Mouse (Mus musculus) frontal cortex, postnatal 14 days (tissue): ENCODE results near the gene Lmln.
"Not testable (repeated sequence)": the region's sequence is repeated elsewhere in the genome, so short reads cannot be mapped to it uniquely, and the experiment has no call there.

ENCODE experiments used
- DNase-seq, 2 experiments: peaks; one replicate each; pipeline ENCODE4 v3.0.0; 2022; ENCODE audit warnings: low spot score in 2 of 2

Lmln gene

GRCm38 (mm10) chr16:33058033-33058432 is 4.3 kb upstream of the Lmln start:
- no peak for DNase-seq

DNA sequence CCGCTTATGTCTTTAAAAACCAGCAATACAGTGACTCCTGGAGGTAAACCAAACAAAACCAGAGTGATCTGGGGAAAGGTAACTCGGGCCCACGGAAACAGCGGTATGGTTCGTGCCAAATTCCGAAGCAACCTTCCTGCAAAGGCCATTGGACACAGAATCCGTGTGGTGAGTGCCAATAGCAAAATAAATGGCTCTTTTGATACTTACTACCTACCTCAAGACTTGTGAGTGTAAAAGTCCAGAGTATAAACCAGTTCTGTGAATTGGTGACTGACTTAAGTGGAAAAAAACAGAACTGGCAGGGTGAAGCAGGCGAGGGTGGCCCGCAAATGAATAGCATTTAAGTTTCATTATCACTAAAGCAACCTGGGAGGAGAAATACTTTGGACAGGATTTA is 3.7 kb upstream of the Lmln start:
- not testable (repeated sequence) for DNase-seq

GRCm38 (mm10) chr16:33059471-33059870 is 2.9 kb upstream of the Lmln start:
- no peak for DNase-seq

DNA sequence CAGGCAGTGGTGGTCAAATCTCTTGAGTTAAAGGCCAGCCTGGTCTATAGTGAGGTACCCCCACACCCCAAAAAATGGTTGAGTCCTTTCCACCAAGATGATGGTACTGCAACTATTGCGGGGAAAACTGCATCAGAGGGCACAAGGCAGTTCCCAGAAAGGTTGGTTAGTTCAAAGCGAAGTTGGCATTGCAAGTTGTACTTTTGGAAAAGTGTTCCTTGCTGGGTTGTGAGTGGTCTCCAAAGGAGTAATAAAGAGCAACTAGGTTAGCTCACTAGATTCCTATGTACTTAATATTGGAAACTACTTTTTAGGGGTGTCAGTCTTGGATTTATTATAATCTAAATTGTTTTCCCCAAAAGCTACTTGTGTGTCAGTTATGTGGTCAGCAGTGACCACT is 1.4 kb upstream of the Lmln start:
- no peak for DNase-seq

GRCm38 (mm10) chr16:33061400-33061799 is 921 bp upstream of the Lmln start:
- no peak for DNase-seq

- DNase-seq: peak; percentile 49 to 60
These were observed 386 bp downstream of the Lmln start for GRCm38 (mm10) chr16:33062682-33063131.

DNA sequence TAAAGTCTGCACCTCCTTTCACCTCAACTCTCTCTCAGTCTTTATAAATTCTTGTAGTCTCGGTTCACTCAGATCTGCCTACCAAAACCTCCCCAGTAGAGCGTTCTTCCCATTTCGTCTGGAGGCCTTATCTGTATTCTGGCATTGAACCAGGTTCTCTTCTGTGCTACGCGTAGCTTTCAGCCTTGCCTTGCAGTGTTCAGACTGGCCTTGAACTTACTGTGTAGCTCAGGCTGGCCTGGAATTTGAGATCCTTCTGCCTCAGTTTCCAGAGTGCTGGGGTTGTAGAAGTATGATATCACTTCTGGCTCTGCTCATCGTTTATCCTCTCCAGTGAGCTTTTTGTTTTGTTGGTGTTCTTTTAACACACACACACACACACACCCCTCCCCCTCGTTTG is 946 bp downstream of the Lmln start:
- DNase-seq: no peak

DNA sequence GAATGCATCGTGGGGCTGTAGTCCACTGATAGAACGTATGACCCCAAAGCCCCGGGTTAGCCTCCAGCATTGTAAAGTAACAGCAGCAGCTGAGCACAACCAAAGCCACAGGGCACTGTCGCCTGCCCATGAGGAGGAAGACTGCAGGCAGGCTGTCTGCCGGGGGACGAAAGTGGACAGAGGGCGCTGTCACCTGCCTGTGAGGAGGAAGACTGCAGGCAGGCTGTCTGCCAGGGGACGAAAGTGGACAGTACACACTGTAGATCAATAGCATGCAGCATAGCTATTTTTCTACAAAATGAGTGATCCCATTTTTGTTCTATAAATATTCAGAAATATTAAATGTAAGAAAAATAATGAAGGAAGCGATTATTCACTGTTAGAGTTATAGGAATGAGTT is 2.3 kb downstream of the Lmln start:
- no peak for DNase-seq

GRCm38 (mm10) chr16:33070928-33071327 is 8.6 kb downstream of the Lmln start:
- no peak for DNase-seq

DNA sequence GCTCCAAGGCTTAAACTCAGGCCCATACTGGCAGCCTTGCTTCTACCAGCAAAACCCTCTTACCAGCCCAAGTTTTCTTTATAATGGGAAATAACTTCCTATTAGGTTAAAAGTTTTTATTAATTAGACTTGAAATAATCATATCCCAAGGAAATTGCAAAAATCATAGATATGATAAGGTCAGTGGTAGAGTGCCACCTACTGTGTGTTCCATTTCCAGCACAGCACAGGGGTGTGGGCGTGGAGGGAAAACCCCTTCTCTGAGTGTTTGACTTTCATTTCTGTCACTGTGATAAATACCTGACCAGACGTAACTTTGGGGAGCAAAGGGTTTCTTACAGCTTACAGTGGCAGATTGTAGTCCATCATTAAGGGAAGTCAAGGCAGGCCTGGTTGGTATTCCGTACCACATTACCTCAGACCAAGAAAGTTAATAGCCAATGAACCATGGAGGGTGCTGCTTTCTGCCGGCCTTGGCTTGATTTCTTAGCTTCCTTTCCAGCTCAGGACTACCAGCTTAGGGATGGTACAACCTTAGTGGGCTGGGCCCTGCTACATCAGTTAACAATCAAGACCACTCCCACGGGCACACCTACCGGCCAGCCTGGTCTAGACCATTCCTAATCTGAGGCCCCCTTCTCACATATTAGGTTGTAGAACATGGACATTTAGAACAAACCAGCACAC is 10.7 kb downstream of the Lmln start:
- DNase-seq: no peak

DNA sequence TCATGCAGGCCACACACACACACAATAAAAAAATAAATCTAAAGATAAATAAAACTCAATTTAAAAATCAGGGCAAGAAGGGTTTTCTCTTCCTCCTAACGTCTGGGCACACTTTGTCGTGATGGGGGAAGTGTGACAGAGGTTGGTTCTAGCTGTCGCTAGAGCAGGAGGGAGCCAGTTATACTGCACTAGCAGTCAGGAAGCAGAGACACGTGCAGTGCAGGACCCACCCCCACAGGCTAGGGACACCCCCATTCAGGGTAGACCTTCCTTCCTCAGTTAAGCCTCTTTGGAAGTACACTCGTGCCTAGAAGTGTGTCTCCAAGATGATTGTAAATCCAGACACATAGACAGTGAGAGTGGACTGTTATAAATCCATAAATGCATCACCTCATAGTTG is 12.6 kb downstream of the Lmln start:
- no peak for DNase-seq

GRCm38 (mm10) chr16:33076078-33076477 is 13.8 kb downstream of the Lmln start:
- DNase-seq: no peak

DNA sequence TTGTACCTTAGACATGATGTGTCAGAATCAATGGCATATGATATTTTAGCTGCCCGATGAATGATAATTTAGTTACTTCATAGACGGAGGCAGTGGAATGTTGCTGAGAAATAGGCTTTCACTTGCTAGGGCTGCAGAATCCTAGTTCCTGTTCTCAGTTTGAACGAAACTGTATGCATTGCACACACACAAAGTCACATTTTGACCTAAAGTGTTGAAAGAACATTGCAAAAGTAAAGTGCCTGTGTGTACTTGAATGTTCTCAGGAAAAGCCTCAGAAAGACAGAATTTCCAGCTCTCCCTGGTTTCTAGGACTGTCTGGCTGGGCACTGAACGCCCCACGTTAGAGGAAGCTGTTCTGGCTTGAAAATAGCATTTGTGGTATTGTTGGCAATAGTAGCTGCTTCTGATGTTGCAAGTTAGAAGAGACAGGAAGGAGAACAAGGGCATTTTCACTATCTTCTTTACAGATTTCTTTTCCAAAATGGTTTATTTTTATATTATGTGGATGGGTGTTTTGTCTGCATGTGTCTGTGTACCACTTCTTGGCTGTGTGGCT is 14.8 kb downstream of the Lmln start:
- DNase-seq: no peak

DNA sequence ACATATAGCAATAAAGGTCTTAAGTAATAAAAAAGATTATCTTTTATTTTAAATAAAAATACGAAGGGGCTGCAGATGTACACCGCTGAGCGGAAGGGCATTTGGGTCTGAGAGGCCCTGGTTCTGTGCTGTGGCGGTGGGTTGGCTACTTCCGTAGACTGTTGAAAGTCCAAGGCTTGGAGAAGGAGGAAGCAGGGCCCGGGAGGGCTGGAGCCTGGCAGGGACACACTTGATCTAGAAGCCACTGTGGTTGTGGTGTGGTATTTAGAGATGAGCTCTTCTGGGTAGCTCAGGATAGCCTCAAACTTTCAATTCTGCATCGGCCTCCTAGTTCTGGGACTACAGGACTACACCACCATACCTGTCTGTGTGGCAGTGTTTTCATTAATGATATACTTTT is 17.7 kb downstream of the Lmln start:
- DNase-seq: no peak

- DNase-seq: no peak
These were observed 20.6 kb downstream of the Lmln start for GRCm38 (mm10) chr16:33082951-33083350.

DNA sequence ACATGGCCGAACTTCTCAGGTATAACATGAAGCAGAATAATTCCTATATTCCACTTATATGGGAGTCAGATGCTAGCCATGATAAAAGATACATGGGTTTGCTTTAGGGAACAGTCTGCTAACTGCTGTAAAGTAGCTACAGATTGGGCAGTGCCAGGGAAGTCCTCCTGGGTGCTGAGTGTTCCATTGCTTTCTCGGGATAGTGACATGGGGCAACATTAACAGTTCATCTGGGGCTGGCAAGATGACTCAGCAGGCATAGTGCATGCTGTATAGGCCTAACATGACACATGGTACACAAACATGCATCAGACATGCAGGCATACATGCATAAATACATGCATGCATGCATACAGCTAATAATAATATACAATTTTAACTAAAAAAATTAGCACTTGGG is 21.7 kb downstream of the Lmln start:
- DNase-seq: no peak

DNA sequence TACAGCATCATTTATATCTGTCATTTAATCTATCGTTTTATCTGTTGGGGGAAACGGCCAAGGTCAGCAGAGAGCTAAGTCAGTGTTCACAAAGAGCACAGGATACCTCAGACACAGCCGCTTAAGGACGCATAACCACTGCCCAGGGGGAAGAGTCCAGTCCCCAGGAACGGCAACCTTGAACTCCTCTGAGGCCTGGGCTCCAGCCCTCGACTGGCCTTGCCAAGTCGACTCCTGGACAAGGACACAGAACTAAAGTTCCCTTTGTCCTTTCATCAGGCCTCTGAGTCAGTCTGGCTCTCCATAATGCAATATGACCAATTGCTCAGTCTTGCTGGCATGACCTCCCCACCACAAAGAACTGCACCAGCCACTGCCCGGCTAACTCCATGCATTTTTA is 23.3 kb downstream of the Lmln start:
- DNase-seq: no peak

DNA sequence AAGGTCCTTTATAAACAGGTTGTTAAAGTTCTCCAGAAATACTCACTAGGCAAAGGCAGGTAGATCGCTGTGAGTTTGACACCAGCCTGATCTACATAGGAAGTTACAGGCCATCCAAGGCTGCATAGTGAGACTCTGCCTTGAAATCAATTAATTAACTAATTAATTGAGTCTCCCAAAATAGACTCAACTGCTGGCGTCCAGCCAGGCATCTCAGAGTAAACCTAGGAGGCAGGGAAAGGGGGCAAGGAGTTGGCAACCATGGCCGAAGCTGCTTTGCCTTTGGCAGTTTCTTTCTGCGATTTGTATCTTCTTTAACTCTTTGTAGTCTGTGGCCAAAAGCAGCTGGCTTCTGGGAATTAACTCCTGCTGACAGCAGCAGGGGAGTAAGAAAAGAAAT is 51.4 kb downstream of the Lmln start:
- DNase-seq: no peak

DNA sequence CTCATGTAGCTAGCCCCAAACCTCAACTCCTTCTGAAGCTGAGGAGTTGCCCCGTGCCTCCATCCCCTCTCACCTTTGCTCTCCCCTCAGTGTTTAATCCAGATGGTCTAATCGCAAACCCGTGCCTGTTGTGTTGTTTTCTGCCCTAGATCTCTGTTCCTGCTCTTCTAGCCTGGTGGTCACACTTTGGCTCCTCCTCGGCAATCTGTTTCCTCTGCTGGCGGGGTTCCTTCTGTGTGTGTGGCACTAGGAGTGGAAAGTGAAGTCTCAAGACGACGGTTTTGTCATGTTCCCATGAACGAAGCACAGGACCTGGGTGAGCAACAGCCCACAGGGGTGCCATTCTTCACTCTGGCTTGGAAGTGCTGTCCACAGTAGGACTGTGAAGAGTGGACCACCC is 61.1 kb downstream of the Lmln start:
- no peak for DNase-seq

DNA sequence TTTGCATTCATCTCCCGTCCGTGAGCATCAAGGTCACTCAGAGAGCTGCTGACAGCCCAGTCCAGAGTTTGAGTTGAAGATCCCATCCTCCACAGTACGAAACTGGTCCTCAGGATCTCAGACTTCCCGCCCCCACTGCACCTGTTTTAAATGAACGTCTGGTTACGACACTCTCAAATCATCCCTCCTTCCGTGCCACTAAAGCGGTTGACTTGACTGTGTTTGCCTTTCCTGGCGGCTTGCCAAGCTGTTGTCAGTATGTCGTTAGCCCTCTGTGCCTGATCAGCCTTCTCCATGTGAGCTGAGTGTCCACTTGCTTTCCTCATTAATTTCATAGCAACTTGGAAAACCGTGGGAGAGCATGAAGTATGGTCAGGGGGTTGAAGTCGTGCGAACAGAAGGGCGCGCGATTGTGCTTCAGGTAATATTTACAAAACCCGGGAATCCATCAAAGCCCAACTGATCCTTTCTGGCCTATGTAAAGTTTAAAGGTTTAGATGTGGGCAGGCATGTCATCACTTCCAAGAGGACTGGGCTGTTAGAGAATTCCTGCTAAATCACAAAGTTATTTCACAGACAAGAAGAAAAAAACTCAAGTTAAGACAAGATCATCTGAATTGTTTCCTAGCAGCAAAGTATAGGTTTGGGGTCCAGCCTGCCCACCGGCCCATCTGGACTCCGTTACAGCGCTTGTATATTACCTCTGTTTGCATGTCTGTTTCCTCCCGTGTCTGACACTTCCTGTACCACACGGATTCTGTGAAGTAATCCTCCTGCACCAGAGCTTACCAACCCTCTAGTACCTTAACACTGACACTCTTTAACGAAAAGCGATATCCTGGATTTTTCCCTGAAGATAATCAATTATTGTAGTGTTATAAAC is 61.9 kb downstream of the Lmln start:
- DNase-seq: no peak

GRCm38 (mm10) chr16:33127052-33127451 is 64.7 kb downstream of the Lmln start:
- DNase-seq: no peak

DNA sequence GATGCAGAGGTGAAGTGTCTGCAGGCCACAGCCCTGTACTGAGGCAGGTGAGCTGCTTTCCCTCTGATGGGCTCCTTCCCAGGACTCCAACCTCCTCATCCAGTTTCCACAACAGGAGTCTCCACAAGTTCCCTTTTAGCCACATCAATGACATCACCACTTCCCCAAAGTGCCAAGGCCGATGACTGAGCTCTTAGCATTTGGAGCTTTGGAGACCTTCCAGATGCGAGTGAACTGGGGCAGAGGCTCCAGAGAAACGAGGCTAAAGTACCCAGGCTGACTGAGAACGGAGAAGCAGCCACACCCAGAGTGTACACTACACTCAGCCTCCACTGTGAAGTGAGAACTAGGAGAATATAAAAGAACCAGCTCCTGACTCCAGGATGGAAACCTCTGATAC is 68.4 kb downstream of the Lmln start:
- no peak for DNase-seq

- DNase-seq: no peak
These were observed 70.9 kb downstream of the Lmln start for GRCm38 (mm10) chr16:33133186-33133585.
